Mouse (Mus musculus) lung, postnatal 25 days (tissue): ENCODE measurements around the gene Nell2.
"Not testable (repeated sequence)": the region's sequence is repeated elsewhere in the genome, so short reads cannot be mapped to it uniquely, and the experiment has no call there.

Experiments
- DNase-seq: peaks from one replicate; pipeline ENCODE4 v3.0.0; 2022; ENCODE audit warnings: low spot score

The Nell2 gene

DNA sequence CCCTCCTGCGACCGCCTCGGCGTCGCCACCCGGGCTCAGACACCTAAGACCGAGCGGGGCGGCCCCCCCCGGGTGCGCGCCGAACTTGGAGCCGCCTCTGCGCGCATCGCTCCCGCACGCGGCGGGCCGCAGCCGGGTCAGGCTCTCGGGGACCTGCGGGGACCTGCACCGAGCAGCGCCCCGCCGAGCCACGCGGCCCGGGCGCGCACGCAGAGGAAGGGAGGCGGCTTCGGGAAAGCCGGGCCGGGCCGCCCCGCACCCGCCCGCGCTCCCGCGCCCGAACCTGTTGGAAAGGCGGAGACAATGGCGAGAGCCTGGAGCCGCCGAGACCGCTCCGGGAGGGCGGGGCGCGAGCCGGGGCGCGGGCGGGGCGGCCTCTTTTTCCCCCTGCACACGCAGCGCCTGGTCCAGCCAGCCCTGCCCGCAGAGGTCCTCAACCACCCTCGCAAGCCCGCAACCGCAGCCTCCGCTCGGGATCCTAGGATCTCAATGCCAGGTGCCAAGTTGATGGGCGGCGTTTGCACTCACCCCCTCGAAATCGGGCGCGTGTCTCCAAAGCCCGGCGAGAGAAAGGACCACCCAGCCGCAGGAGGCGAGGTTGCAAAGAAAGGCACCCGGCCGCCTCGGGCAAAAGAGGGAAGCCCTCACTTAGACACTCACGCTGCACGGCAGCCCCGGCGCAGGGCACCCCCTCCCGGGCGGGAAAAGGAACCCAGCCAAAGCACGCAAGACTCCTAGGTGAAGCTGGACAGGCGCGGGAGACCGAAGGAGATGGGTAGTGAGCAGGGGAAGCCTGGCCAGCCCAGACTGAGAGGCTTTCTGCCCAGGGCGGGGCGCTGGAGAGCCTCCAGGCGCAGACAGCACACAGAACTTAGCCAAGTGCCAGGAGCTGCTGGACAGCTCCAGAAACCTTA is at the start of gene Nell2:
TSS of gene Nell2 (minus strand) at position 612 of the 914 bp plus-strand sequence.
- DNase-seq = no peak

DNA sequence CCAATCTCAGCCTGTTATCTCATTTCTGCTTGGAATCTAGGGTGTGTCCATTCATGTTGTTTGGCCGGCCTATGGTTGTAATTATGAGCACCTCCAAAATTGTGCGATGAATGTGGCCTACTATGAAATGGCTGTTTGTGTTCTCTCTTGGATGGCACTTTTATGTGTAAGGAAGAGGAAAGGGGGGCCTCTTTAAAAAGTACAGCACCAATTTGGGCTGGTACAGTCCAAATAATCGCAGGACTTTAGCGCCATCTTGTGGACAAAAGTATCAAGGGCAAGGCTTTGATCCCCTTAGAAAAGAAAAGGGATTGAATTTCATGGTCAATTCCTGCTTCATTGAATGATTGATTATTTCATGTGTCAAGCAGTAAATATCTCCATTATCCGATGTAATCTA is 46.3 kb upstream of the Nell2 start:
- peak; percentile 13 for DNase-seq

DNA sequence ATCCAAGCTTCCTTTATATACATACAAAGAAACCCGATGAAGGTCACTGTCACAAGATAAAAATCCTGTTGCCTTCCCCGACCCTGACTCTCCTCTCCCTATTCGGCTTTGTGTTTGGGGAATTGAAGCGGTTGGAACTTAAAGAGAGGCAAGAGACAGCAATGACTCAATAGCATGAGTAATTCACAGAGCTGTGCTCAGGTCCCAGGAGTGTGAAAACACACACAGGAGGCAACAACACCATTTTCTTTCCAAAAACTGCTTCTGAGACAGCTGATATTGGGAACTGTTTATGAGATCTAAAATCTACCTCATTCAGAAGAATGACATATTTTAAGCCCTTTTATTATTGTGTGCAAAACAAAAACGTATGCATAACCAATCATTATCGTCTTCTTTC is 41.2 kb upstream of the Nell2 start:
- no peak for DNase-seq

DNA sequence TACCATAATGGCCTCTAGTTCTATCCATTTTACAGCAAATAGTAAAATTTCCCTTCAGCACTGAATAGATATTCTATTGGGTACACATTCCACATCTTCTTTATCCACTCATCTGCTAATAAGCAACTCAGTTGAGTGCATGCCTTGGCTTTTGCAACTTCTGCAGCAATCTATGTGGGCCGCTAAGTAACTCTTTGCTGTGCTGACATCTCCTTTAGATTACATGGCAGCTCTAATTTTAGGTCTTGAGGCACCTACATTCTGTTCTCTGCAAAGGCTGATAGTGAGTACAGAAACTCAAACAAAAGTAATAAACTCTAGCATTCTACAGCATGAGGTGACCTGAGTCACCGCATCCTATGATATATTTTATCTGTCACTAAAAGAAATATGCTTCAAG is 36.8 kb upstream of the Nell2 start:
- DNase-seq = no peak

DNA sequence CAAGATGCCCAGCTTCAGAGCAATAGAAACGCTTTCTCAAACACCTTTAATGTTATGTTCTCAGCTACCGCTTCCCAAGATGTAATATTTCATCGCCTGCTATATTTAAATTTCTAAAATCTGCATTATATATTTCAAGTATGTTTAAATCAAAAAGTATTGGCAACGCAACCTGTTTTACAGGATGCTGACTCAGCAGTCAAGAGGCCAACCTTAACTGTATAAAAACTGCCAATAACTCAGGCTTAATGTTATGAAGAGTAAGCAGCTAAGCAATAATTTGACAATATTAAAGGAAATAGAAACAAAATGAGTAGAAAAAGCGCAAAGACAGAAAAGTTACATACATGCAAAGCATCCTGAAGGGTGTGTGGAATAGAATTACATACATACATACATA is 32.9 kb upstream of the Nell2 start:
- DNase-seq = no peak

DNA sequence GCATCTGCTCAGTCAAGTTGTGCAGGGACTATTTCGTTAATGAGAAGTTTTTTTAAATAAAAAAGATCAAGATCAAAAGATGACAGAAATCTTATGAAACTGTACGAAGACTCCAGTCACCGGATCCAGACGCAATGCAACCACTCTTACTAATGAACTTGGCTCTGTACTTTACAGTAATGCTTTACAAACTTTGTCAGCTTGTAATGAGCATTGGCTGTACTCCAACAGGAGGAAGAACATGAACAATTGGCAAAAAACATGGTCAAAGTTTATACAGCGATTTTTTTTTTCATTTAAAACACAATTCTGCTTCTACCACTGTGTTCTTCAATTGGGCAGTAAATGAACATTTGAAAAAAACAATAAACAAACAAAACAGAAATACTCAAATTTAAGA is 21.7 kb upstream of the Nell2 start:
- DNase-seq = no peak

GRCm38 (mm10) chr15:95542632-95543031 is 14.3 kb upstream of the Nell2 start:
- DNase-seq = no peak

- DNase-seq = no peak
These were observed 8.4 kb upstream of the Nell2 start for GRCm38 (mm10) chr15:95536724-95537123.

DNA sequence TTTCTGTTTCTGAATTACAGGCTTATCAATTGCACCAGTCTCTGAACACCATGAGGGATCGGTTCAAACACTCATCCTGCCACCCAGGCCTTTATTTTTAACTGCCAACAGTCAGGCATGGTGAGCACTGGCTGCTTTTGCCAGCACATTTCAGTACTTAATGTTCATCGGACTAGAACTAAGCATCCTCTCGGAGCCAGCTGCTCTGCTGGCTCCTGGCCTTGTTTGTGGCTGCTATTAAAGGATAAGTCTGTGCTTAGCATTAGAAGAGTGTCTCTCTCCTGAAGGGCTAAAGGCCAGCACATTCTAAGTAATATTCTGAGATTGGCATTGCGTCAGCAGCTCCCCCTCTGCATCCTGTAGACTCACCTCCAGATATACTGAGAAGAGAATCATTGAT is 7.9 kb upstream of the Nell2 start:
- no peak for DNase-seq

DNA sequence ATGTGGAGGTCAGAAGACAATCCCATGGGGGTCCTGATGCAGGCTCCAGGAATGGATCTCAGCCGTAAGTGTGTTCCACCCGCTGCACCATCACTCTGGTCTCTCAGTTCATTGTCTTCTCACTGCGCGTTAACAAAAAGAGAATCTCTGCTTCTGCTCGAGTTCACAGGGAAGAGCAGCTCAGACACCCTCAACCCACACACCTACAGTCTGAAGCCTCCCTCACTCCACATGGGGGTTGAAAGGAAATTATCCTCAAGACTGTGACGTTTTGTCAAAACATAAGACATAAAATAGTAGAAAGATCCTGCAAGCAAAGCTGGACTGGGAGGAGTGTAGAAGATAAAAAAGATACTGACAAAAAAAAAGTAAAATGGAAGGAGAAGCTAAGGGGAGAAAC is 6.3 kb upstream of the Nell2 start:
- no peak for DNase-seq

- DNase-seq = no peak
These were observed 855 bp downstream of the Nell2 start for GRCm38 (mm10) chr15:95527461-95527947.

GRCm38 (mm10) chr15:95526626-95527411 is 1.5 kb downstream of the Nell2 start:
- DNase-seq = no peak

- DNase-seq = no peak
These were observed 2.4 kb downstream of the Nell2 start for GRCm38 (mm10) chr15:95525997-95526396.

GRCm38 (mm10) chr15:95518204-95518603 is 10.2 kb downstream of the Nell2 start:
- DNase-seq = no peak

GRCm38 (mm10) chr15:95513306-95513705 is 15.1 kb downstream of the Nell2 start:
- not testable (repeated sequence) for DNase-seq

DNA sequence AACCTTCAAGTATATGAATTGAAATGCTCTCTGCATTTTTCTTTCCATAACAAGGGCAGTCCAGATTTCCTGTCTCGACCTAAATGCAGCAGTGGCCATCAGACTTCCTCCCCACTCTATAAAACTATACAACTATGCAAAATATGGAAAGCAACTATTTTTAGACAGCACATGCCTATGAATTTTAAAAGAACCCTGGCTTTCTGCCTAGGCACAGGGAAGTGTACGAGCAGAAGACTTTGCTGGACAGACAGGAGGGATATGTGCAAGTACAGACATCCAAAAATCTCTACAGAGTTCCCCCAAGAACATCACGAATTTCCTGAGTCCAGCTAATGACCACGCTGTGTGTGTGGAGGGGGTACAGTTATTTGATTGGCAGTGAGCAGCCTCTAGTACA is 32.7 kb downstream of the Nell2 start:
- DNase-seq = no peak

DNA sequence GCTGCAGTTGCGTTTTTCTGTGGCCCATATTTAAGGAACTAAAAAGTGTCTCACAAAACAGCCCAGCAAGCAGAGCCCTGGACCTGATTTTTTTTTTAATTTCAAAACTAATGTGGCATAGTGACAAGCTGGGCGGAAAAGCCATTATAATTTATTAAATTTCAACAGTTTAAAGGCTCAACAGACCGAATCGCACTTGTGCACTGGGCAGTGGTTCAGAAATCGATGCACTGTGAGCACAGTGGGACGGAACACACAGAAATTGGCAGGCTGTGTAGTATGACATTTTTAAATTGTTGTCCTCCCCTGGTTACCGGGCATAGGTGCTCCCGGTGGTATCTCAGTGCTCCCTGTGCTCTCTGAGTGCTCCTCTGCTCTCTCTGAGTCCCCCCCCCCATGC is 33.2 kb downstream of the Nell2 start:
- no peak for DNase-seq

DNA sequence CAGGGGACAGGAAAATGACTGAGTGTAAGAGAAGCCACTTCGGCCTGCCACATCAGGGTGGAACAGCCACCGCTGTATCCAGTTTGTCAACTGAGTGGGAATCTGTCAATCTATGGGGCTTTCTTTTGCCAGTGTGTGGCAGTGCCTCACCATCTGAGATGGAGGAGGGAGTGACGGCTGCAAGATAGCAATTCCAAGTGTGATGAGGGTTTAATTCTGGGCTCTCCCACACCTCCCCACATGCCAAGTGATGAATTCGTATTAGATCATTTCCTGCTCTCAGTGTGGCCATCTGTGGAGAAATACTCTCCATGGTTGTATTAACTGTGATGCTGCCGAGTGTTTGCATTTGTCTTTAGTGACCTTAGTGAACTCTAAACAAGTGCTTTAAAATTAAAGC is 36.2 kb downstream of the Nell2 start:
- no peak for DNase-seq

- DNase-seq = no peak
These were observed 39.2 kb downstream of the Nell2 start for GRCm38 (mm10) chr15:95489174-95489573.

DNA sequence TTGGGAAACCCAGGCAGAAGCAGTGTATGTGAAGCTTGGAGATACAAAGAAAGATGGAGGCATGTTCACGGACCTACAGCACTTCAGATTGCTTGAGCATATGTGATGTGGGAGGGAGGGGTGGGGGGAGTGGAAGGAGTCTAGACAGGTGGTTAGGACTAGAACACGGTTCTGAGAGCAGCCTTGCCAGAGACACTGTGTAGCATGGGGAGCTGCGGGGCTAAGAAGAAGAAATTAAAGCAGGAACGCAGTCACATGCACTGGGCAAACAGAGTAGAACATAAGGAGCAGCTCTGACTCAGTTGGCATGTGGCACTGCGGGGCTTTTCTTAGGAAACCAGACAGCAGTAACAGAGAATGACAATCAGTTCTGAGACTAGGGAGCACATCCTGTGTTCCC is 40.4 kb downstream of the Nell2 start:
- DNase-seq = no peak

- no peak for DNase-seq
These were observed 46.4 kb downstream of the Nell2 start for GRCm38 (mm10) chr15:95482002-95482401.

DNA sequence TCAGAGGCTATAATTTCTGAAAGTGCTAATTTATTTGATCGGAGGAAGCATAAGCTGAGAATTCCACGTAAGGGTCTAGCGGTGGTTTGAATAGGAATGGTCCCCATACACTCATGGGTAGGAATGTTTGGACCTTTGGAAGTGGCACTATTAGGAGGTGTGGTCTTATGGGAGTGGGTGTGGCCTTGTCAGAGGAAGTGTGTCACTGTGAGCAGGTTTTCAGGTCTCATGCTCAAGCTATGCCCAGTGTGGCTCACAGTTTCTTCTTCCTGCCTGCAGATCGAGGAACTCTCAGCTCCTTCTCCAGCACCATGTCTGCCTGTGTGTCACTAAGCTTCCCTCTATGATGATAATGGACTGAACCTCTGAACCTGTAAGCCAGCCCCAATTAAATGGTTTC is 46.8 kb downstream of the Nell2 start:
- DNase-seq = no peak

- no peak for DNase-seq
These were observed 51.9 kb downstream of the Nell2 start for GRCm38 (mm10) chr15:95476440-95476839.
